Mouse (Mus musculus) ES-E14 (cell line): ENCODE measurements around the gene Olfr770. TPM values are rescaled to one million over a fixed set of nuclear protein-coding genes. Genes with fewer than 3 reads are reported as not detected.
"Not testable (repeated sequence)": the region's sequence is repeated elsewhere in the genome, so short reads cannot be mapped to it uniquely, and the experiment has no call there.

Experiments
- DNase-seq: peaks from one replicate; pipeline ENCODE4 v3.0.0-alpha.2; 2013; ENCODE audit warnings: low read depth, low spot score
- H3K27ac ChIP-seq: 2 replicates; pipeline ENCODE4 v1.5.1; 2012; ENCODE audit warnings: low read depth, mild to moderate bottlenecking, low read length, moderate library complexity, mixed read lengths; ENCODE audit not compliant: poor library complexity, insufficient read depth, severe bottlenecking
- H3K36me3 ChIP-seq: 2 replicates; pipeline ENCODE4 v1.6.1; 2012; ENCODE audit warnings: mild to moderate bottlenecking, low read length, moderate library complexity, mixed read lengths; ENCODE audit not compliant: control insufficient read depth, poor library complexity, insufficient read depth, severe bottlenecking
- H3K4me1 ChIP-seq, 2 experiments: fragments of 150-350 bp in 1 of 2; sonication (generic) in 1 of 2; 2 replicates each; pipeline ENCODE4 v1.6.1; 2012; ENCODE audit warnings: low read length in 2 of 2, mild to moderate bottlenecking in 1 of 2, mixed read lengths in 1 of 2; ENCODE audit not compliant: control insufficient read depth in 2 of 2, insufficient read depth in 2 of 2, poor library complexity in 1 of 2
- H3K4me3 ChIP-seq, 2 experiments: fragments of 150-350 bp in 1 of 2; sonication (generic) in 1 of 2; 2 replicates each; pipeline ENCODE4 v1.5.1; 2012; ENCODE audit warnings: low read length in 2 of 2, low read depth in 1 of 2, mild to moderate bottlenecking in 1 of 2, mixed read lengths in 1 of 2; ENCODE audit not compliant: insufficient read depth in 1 of 2, poor library complexity in 1 of 2, severe bottlenecking in 1 of 2
- H3K9ac ChIP-seq: 2 replicates; pipeline ENCODE4 v1.6.1; 2012; ENCODE audit warnings: low read depth, mild to moderate bottlenecking, low read length, mixed read lengths; ENCODE audit not compliant: poor library complexity, insufficient read depth, severe bottlenecking
- H3K9me3 ChIP-seq: fragments of 150-350 bp; sonication (generic); 2 replicates; pipeline ENCODE4 v1.6.1; 2012; ENCODE audit warnings: low read depth, mild to moderate bottlenecking, low read length; ENCODE audit not compliant: control insufficient read depth, insufficient read depth
- CHD2 ChIP-seq: IDR thresholded peaks from 2 replicates; pipeline ENCODE4 v1.6.1; 2014; ENCODE audit warnings: mild to moderate bottlenecking, low read depth, low read length, inconsistent platforms
- HCFC1 ChIP-seq: IDR thresholded peaks from 2 replicates; pipeline ENCODE4 v1.6.1; 2012; ENCODE audit warnings: low read length, inconsistent platforms, borderline replicate concordance; ENCODE audit not compliant: insufficient read depth
- MAFK ChIP-seq: IDR thresholded peaks from 2 replicates; pipeline ENCODE4 v1.6.1; 2014; ENCODE audit warnings: mild to moderate bottlenecking, low read depth, low read length, inconsistent platforms; ENCODE audit not compliant: insufficient read depth
- ZC3H11A ChIP-seq: IDR thresholded peaks from 2 replicates; pipeline ENCODE4 v1.6.1; 2012; ENCODE audit warnings: low read depth, mild to moderate bottlenecking, inconsistent platforms, low read length, borderline replicate concordance
- ZNF384 ChIP-seq: IDR thresholded peaks from 2 replicates; pipeline ENCODE4 v1.6.1; 2012; ENCODE audit warnings: low read depth, low read length, inconsistent platforms
- in situ Hi-C, 2 experiments: fragments of 600-800 bp; cut with MboI; formaldehyde crosslinking; loops; one replicate each; pipeline ENCODE4 v1.15.1; 2025; ENCODE audit warnings: low sequenced_read_pairs in 2 of 2, inconsistent platforms in 1 of 2; ENCODE audit not compliant: unreplicated experiment in 2 of 2
- total RNA-seq: library from RNA; depleted of rRNA; stranded (reverse); fragments of 300-350 nt; gene quantifications from 2 replicates; pipeline ENCODE4 v1.2.3, GENCODE M21; 2012; rRNA removed

The Olfr770 gene
- total RNA-seq, 1 experiment, result not detected

DNA sequence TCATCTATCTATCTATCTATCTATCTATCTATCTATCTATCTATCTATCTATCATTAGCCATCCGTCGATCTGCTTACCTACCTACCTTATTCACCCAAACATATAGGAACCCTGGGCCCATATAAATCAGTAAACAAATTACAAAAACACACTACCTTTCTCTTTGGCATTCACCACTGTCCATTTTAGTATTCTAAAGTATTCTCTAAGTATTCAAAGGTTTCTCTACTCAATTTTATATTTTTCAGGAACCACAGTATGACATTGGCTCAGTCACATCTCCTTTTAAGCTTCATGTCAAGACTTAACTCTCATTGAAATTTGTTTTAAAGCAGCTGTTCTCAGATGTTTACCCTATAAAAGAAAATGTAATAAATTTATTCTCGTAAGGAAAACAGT is 23.7 kb downstream of the Olfr770 start:
- Histone ChIP-seq H3K9me3 (no peaks in the 10 kb centered on the region), H3K9ac (no peak overlapping the region), H3K27ac (no peak overlapping the region), H3K4me1 (no peaks in the 10 kb centered on the region), H3K4me3 (no peak overlapping the region), H3K36me3 (no peaks in the 10 kb centered on the region)
- no peak for DNase-seq
- in situ Hi-C loops, result no loop called here
- TF ChIP-seq HCFC1, result no peak
- TF ChIP-seq ZC3H11A, result no peak
- TF ChIP-seq MAFK, result no peak
- no peak for TF ChIP-seq CHD2
- no peak for TF ChIP-seq ZNF384

DNA sequence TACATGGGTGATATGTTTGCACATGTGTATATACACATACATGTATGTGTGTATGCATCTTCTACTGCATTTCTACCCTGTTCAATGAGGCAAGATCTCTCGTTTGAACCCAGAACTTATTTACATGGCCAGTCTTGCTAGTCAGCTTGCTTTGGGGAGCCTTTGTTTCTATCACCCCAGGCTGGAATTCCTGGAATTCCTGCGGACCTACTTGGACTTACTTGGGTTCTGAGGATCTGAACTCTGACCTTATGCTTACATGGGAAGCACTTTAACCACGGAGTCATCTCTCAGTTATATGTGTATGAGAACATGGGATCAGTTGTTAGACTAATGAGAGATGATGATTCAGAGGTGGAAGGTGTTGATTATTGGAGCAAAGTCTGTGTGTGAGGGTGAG is 37.6 kb downstream of the Olfr770 start:
- Histone ChIP-seq H3K9me3 (no peaks in the 10 kb centered on the region), H3K9ac (no peak overlapping the region), H3K36me3 (no peaks in the 10 kb centered on the region), H3K4me3 (no peak overlapping the region), H3K27ac (no peak overlapping the region), H3K4me1 (no peaks in the 10 kb centered on the region)
- TF ChIP-seq HCFC1, result no peak
- TF ChIP-seq ZC3H11A, result no peak
- no peak for TF ChIP-seq MAFK
- no peak for TF ChIP-seq CHD2
- TF ChIP-seq ZNF384, result no peak
- in situ Hi-C loops, result no loop called here
- peak; percentile 4 for DNase-seq

- TF ChIP-seq CHD2 (no peak), MAFK (no peak), HCFC1 (no peak), ZC3H11A (no peak), ZNF384 (no peak)
- Histone ChIP-seq H3K4me1 (no peaks in the 10 kb centered on the region), H3K9me3 (no peaks in the 10 kb centered on the region), H3K27ac (no peak within 1 kb of the TSS), H3K36me3 (no peaks in the 10 kb centered on the region), H3K4me3 (no peak within 1 kb of the TSS), H3K9ac (no peak within 1 kb of the TSS)
- in situ Hi-C loops, result no loop called here
- DNase-seq, result no peak
Observed at GRCm38 (mm10) chr10:129099275-129099674, 39.5 kb downstream of the Olfr770 start, which contains the start of gene Olfr768. Olfr768 (minus strand) TSS chr10:129099375.

- DNase-seq, in situ Hi-C loops, H3K4me3 ChIP-seq, H3K9me3 ChIP-seq, H3K4me1 ChIP-seq, H3K36me3 ChIP-seq, H3K9ac ChIP-seq, H3K27ac ChIP-seq: not testable (repeated sequence)
Observed at GRCm38 (mm10) chr10:129082810-129083209, 56.0 kb downstream of the Olfr770 start, which contains the start of gene Olfr767. Olfr767 (minus strand) TSS chr10:129082910.

Other genes starting within 250 kb of the Olfr770 start
- gene Gdf11, start 247.3 kb downstream of the Olfr770 start, total RNA-seq, result 3.1 and 4.6 TPM in 2 replicates
- 158 and 226 TPM in 2 replicates for gene Cd63, start 238.0 kb downstream of the Olfr770 start, total RNA-seq
- 3.9 and 6.8 TPM in 2 replicates for gene Rdh5, start 216.1 kb downstream of the Olfr770 start, total RNA-seq
- 71.2 and 90.0 TPM in 2 replicates for gene Bloc1s1, start 215.0 kb downstream of the Olfr770 start, total RNA-seq
- 10.1 and 17.6 TPM in 2 replicates for gene Itga7, start 205.2 kb downstream of the Olfr770 start, total RNA-seq
- gene Mettl7b, start 178.0 kb downstream of the Olfr770 start, total RNA-seq, result 0.26 and 0.58 TPM in 2 replicates
- not detected in 2 replicates for gene Olfr9, start 149.6 kb downstream of the Olfr770 start, total RNA-seq
- not detected in 2 replicates for gene Olfr763, start 128.2 kb downstream of the Olfr770 start, total RNA-seq
- gene Olfr764-ps1, start 99.1 kb downstream of the Olfr770 start, total RNA-seq, result not detected in 2 replicates
- gene Olfr765, start 89.0 kb downstream of the Olfr770 start, total RNA-seq, result not detected in 2 replicates
- not detected in 2 replicates for gene Olfr766-ps1, start 70.0 kb downstream of the Olfr770 start, total RNA-seq
- not detected in 2 replicates for gene Olfr767, start 56.1 kb downstream of the Olfr770 start, total RNA-seq
- gene Olfr768, start 39.6 kb downstream of the Olfr770 start, total RNA-seq, result not detected in 2 replicates
- gene Olfr769, start 21.1 kb downstream of the Olfr770 start, total RNA-seq, result not detected in 2 replicates
- gene Olfr771, start 25.8 kb upstream of the Olfr770 start, total RNA-seq, result not detected in 2 replicates
- gene Olfr772, start 38.9 kb upstream of the Olfr770 start, total RNA-seq, result 0.21 TPM in 1 of 2 replicates, not detected in the other
- gene Olfr773, start 48.4 kb upstream of the Olfr770 start, total RNA-seq, result not detected in 2 replicates
- not detected in 2 replicates for gene Olfr774, start 97.2 kb upstream of the Olfr770 start, total RNA-seq
- gene Olfr775, start 109.4 kb upstream of the Olfr770 start, total RNA-seq, result not detected in 2 replicates
- not detected in 2 replicates for gene Olfr776, start 120.1 kb upstream of the Olfr770 start, total RNA-seq
- not detected in 2 replicates for gene Olfr777, start 132.5 kb upstream of the Olfr770 start, total RNA-seq
- gene Olfr780, start 179.1 kb upstream of the Olfr770 start, total RNA-seq, result not detected in 2 replicates
- gene Olfr781, start 189.9 kb upstream of the Olfr770 start, total RNA-seq, result not detected in 2 replicates
- gene Olfr782, start 209.9 kb upstream of the Olfr770 start, total RNA-seq, result not detected in 2 replicates
- gene Olfr784, start 245.1 kb upstream of the Olfr770 start, total RNA-seq, result 0.21 and 0.22 TPM in 2 replicates